Mouse (Mus musculus) lung, embryonic 16.5 days (tissue): ENCODE measurements around the gene Limch1. TPM values are rescaled to one million over a fixed set of nuclear protein-coding genes. Genes with fewer than 3 reads are reported as not detected.

Experiments used
- ATAC-seq: fragments of 200-750 bp; cut with Nextera tagmentation; 2 replicates; pipeline ENCODE4 v1.8.0; 2017; ENCODE audit warnings: low read depth, mild to moderate bottlenecking, moderate library complexity
- H3K27ac ChIP-seq: fragments of 300-500 bp; sonication (generic); 2 replicates; pipeline ENCODE4 v1.5.1; 2014; ENCODE audit warnings: mild to moderate bottlenecking, control low read depth, low read length
- H3K27me3 ChIP-seq: fragments of 300-500 bp; sonication (generic); 2 replicates; pipeline ENCODE4 v1.6.1; 2014; ENCODE audit warnings: low read depth, low read length, mixed read lengths; ENCODE audit not compliant: control insufficient read depth, insufficient read depth
- H3K36me3 ChIP-seq: fragments of 300-500 bp; sonication (generic); 2 replicates; pipeline ENCODE4 v1.6.1; 2014; ENCODE audit warnings: low read length; ENCODE audit not compliant: control insufficient read depth, insufficient read depth
- H3K4me1 ChIP-seq: fragments of 300-500 bp; sonication (generic); replicated peaks from 2 replicates; pipeline ENCODE4 v1.6.1; 2014; ENCODE audit warnings: low read length, mixed read lengths; ENCODE audit not compliant: control insufficient read depth, insufficient read depth
- H3K4me2 ChIP-seq: fragments of 300-500 bp; sonication (generic); 2 replicates; pipeline ENCODE4 v1.6.1; 2014; ENCODE audit warnings: low read depth, low read length, control low read depth
- H3K4me3 ChIP-seq: fragments of 300-500 bp; sonication (generic); 2 replicates; pipeline ENCODE4 v1.5.1; 2014; ENCODE audit warnings: mild to moderate bottlenecking, low read length, control low read depth
- H3K9ac ChIP-seq: fragments of 300-500 bp; sonication (generic); 2 replicates; pipeline ENCODE4 v1.6.1; 2014; ENCODE audit warnings: low read length, control low read depth
- H3K9me3 ChIP-seq: fragments of 300-500 bp; sonication (generic); 2 replicates; pipeline ENCODE4 v1.6.1; 2016; ENCODE audit warnings: low read length; ENCODE audit not compliant: control insufficient read depth
- whole genome bisulfite sequencing: fragments of 180-500 bp; shearing (Covaris S2); extraction: QIAGEN DNeasy Blood & Tissue Kit; methylation state at CpG from one replicate; pipeline ENCODE4 v1.1.7; 2014; 5-methylcytosine and 5-hydroxymethylcytosine counted together
- polyA plus RNA-seq: library from polyadenylated mRNA; unstranded; fragments of >200 nt; fragmentation: Nextera tagmentation; extraction: Ambion mirVana; gene quantifications from 2 replicates; pipeline ENCODE4 v1.2.1, GENCODE M21; 2015

Limch1 gene
- polyA plus RNA-seq, 1 experiment from 2014 or later: 97.4 TPM

DNA sequence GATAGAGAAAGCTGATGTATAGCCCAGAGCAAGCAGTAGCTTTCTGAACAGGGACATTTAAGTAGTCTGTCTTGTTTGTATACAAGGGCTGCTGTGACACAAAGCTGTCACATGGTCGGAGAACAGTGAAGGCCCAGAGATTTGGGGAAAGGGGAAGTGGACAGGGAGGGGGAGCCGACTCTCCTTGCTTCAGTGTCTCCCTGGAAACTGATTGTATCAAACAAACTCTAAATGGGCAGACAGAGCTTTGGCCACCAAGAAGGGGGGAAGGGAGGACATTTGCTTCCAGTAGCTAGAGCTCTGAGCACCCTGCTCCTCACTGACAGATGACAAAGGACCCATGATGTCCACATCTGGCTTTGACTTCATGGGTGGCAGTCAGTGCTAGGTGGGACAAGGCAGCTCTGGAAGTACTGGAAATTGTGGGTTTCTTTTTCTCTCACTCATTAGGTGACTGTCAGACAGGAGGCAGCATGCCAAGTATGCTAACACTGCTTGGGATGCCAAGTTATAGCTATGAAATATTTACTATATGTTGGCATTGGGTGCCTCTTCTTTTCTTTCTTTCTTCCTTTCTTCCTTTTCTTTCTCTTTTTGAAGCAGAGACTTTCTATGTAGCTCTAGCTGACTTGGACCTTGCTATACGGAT lies 5.8 kb downstream of the Limch1 start:
- Histone ChIP-seq H3K36me3 (no peaks in the 10 kb centered on the region), H3K9ac (no peak overlapping the region), H3K4me3 (no peak overlapping the region), H3K27ac (no peak overlapping the region), H3K27me3 (peaks cover 4% of the 10 kb centered on the region; the same call in 1 of the 2 replicates), H3K4me2 (no peak overlapping the region), H3K9me3 (no peaks in the 10 kb centered on the region), H3K4me1 (peaks cover 22% of the 10 kb centered on the region)
- WGBS: 37% methylated on average over 3 of the region's 3 CpGs
- no peak for ATAC-seq

DNA sequence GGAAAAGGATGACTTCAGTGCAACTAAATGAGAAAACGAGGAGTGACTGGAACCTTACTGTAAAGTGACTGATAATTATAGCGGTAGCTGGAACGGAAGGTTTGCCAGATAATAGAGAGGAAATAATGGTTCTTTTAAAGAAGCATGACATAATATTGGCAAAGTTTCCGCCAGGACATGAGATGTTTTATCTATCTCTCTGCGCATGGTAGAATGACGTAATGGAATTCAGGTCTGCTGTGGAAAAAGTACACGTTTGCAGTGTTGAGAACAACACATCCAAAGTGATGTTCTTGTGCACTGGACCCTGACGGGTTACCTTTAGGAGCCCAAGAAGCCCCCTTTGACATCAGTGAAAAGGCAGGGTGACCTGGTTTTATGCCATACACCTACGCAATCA lies 8.0 kb downstream of the Limch1 start:
- no peak overlapping the region for H3K27ac ChIP-seq
- H3K36me3 ChIP-seq: no peaks in the 10 kb centered on the region
- ATAC-seq: no peak
- H3K9me3 ChIP-seq: no peaks in the 10 kb centered on the region
- no peak overlapping the region for H3K9ac ChIP-seq
- H3K27me3 ChIP-seq: no peaks in the 10 kb centered on the region
- peaks cover 13% of the 10 kb centered on the region for H3K4me1 ChIP-seq
- H3K4me2 ChIP-seq: no peak overlapping the region
- 62% methylated on average over 9 of the region's 9 CpGs for WGBS
- H3K4me3 ChIP-seq: no peak overlapping the region

DNA sequence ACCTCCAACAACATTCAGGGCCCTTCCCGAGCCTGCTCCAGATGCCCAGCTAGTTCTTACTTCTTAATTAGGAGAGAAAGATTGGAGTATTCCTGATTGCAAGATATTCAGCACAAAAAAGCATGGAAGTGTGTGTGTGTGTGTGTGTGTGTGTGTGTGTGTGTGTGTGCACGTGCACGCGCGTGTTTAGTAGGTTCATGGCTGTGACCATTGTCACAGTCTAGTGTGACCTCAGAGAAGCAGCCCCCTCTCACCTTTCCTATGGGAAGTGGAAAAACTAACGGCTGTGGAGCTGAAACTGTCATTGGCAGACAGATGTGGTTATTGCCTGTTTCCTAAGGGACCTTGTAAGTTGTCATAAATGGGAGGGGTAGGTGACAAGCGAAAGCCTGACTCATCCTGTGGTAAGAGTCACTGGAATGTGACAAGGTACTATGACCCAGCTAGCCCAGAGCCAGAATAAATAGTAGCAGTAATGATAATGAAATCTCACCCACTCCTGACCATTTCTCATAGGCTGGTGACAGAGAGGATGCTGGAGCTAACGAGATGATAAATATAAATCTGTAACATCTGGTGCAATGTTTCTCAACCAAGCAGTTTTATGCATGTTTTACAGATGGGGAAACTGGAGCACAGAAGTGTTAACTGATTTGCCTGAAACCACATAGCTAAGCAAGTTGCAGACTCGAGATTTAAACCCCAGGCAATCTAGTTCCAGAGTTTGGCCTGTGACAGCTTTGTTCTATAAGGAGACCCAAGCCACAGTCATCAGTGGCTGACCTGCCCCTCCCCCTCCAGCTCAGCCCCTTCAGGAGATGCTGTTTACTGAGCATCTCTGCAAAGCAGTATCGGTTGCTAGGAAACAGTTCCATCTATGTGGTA lies 11.4 kb downstream of the Limch1 start:
- 65% methylated on average over 10 of the region's 10 CpGs for WGBS
- ATAC-seq: no peak
- Histone ChIP-seq H3K4me2 (no peak overlapping the region), H3K27ac (no peak overlapping the region), H3K9ac (no peak overlapping the region), H3K27me3 (no peaks in the 10 kb centered on the region), H3K36me3 (no peaks in the 10 kb centered on the region), H3K4me3 (no peak overlapping the region), H3K9me3 (no peaks in the 10 kb centered on the region), H3K4me1 (no peaks in the 10 kb centered on the region)

DNA sequence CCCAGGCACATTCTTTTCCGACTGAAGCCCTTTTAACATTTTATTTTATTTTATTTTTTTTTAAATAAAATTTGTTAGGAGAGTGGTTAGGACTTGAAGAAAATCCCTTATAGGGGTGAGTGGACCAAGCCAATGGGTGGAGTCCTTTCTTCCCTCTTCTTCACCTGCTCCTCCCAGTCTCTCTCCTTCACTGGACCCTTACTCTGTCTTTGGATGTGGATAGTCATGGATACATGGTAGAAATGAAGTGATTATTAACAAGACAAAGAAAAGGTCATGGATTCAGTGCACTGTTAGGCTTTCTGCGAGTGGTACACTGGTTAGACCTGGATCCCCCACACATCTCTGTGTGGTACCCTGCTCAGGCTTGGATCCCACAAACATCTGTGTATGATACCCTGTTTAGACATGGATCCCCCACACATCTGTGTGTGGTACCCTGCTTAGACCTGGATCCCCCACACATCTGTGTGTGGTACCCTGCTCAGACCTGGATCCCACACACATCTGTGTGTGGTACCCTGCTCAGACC lies 12.1 kb downstream of the Limch1 start:
- ATAC-seq: no peak
- WGBS: 76% methylated on average over 2 of the region's 2 CpGs

DNA sequence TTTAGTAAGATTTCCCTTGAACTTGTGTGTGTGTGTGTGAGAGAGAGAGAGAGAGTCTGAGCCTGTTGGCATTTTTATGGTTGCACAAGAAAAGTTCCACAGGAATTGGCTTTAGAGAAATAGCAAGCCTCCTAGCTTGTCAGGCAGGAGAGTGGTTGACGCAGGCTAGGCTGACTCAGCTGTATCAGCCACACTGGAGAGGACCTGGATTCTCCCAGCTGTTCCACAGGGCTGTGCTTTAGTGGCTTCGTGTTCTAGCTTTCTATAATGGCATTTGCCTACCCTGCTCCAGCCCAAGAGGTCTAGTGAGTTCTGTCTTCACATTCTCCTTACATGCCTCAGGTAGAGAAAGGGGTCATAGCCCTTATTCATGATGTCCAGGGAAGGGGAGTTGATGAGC lies 13.7 kb downstream of the Limch1 start:
- Histone ChIP-seq H3K36me3 (no peaks in the 10 kb centered on the region), H3K4me3 (no peak overlapping the region), H3K4me2 (no peak overlapping the region), H3K4me1 (no peaks in the 10 kb centered on the region), H3K27me3 (no peaks in the 10 kb centered on the region), H3K27ac (no peak overlapping the region), H3K9ac (no peak overlapping the region), H3K9me3 (no peaks in the 10 kb centered on the region)
- ATAC-seq: no peak
- WGBS: 64% methylated on average over 2 of the region's 2 CpGs

More for the DNA sequence above, 12.1 kb downstream of the Limch1 start:
- Histone ChIP-seq H3K36me3 (no peaks in the 10 kb centered on the region), H3K4me3 (no peak overlapping the region), H3K9ac (no peak overlapping the region), H3K27ac (no peak overlapping the region), H3K9me3 (no peaks in the 10 kb centered on the region), H3K27me3 (no peaks in the 10 kb centered on the region), H3K4me2 (no peak overlapping the region), H3K4me1 (no peaks in the 10 kb centered on the region)

DNA sequence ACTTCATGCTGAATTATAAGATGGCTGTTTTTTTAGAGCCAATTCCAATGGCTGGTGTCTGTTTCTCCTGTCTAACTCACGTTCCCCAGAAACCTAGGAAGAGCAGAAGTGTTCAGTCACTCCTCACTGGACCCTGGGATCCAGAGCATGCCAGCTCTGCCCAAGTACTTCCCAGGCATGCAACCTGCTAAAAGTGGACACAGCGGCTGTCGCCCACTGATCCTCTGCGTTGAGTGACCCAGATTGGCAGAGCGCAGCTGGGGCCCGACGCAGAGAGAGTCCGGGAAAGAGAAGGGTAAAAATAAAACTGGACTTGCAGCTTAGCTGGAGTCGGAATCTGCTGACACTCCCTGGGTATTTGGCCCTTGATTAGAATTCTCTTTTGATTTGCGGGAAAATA lies 15.1 kb downstream of the Limch1 start:
- H3K4me2 ChIP-seq: no peak overlapping the region
- no peak overlapping the region for H3K4me3 ChIP-seq
- no peaks in the 10 kb centered on the region for H3K36me3 ChIP-seq
- ATAC-seq: no peak
- WGBS: 79% methylated on average over 10 of the region's 10 CpGs
- H3K4me1 ChIP-seq: no peaks in the 10 kb centered on the region
- no peak overlapping the region for H3K27ac ChIP-seq
- no peaks in the 10 kb centered on the region for H3K27me3 ChIP-seq
- no peak overlapping the region for H3K9ac ChIP-seq
- no peaks in the 10 kb centered on the region for H3K9me3 ChIP-seq

DNA sequence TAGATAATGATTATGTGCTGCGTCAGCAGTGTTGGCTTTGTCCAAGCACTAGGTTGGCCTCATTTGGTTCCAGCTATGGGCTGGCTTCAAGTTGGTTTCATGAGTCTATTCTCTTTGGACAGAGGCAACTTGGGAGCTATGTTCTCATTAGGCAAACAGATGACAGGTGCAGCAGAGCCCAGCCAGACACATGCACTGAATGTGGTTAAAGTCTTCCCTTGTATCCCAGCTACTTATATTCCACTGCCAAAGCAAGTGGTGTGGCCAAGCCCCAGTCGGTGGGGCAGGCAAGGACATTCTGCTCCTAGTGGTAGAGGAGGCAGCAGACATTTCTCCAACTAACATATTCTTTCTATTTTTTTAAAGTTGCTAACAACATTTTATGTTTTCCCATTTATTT lies 16.4 kb downstream of the Limch1 start:
- no peak overlapping the region for H3K27ac ChIP-seq
- no peak overlapping the region for H3K4me2 ChIP-seq
- H3K9ac ChIP-seq: no peak overlapping the region
- no peaks in the 10 kb centered on the region for H3K4me1 ChIP-seq
- H3K4me3 ChIP-seq: no peak overlapping the region
- no peak for ATAC-seq
- H3K9me3 ChIP-seq: no peaks in the 10 kb centered on the region
- H3K27me3 ChIP-seq: no peaks in the 10 kb centered on the region
- no peaks in the 10 kb centered on the region for H3K36me3 ChIP-seq
- WGBS: 74% methylated on average over 2 of the region's 2 CpGs

DNA sequence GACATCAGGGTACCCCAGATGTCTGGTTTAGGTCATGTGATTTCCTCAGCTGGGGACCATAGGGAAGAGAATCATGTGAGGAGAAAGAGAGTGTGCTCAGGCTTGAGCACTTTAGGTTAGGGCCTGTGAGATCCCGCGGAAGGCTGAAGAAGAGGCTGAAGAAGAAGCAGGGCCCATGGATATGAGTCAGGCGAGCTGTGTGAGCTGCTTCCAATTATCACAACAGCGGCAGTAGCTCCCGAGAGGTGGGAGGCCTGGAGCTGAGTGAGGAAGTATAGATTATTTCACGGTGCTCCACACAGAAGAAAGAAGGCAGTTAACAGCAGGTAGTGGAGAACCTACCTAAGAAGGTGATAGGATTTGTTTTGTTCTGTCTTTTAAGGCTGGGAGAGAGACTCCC lies 18.5 kb downstream of the Limch1 start:
- Histone ChIP-seq H3K4me3 (no peak overlapping the region), H3K4me2 (no peak overlapping the region), H3K27ac (no peak overlapping the region), H3K27me3 (no peaks in the 10 kb centered on the region), H3K36me3 (no peaks in the 10 kb centered on the region), H3K4me1 (peaks cover 5% of the 10 kb centered on the region; the same call in 1 of the 2 replicates), H3K9ac (no peak overlapping the region), H3K9me3 (no peaks in the 10 kb centered on the region)
- no peak for ATAC-seq
- WGBS: 89% methylated on average over 6 of the region's 6 CpGs

DNA sequence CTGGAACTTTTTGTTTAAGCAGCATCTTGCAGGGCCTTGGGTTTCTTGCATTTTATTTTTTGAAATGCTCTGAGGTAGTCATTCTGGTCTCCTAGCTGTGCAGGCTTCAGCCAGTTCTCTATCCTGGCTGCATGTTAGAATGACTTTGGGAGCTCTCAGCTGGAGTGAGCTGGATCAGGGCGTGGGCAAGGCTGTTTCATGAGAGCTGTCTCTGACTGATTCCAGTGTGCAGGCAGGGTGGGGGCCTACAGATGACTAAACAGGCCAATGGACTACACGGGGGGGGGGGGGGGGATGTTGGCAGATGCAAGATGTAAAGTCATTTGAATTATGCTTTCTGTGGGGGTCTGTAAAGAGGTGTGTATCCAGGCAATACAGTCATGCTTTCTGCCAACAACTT lies 20.3 kb downstream of the Limch1 start:
- no peak overlapping the region for H3K4me3 ChIP-seq
- H3K27me3 ChIP-seq: no peaks in the 10 kb centered on the region
- 46% methylated on average over 2 of the region's 2 CpGs for WGBS
- no peak for ATAC-seq
- H3K4me1 ChIP-seq: peaks cover 5% of the 10 kb centered on the region; the same call in 1 of the 2 replicates
- H3K36me3 ChIP-seq: no peaks in the 10 kb centered on the region
- H3K9ac ChIP-seq: no peak overlapping the region
- H3K4me2 ChIP-seq: no peak overlapping the region
- no peak overlapping the region for H3K27ac ChIP-seq
- no peaks in the 10 kb centered on the region for H3K9me3 ChIP-seq
